Mouse (Mus musculus) thymus, postnatal 25 days (tissue): ENCODE data around the gene Prdx6.
"Not testable (repeated sequence)": the region's sequence is repeated elsewhere in the genome, so short reads cannot be mapped to it uniquely, and the experiment has no call there.

ENCODE experiments used
- DNase-seq: peaks from one replicate; pipeline ENCODE4 v3.0.0; 2022

Prdx6 gene

GRCm38 (mm10) chr1:161250031-161250603, 902 bp downstream of the Prdx6 start:
- DNase-seq = peak; percentile 18

GRCm38 (mm10) chr1:161249442-161249841, 1.6 kb downstream of the Prdx6 start:
- no peak for DNase-seq

- no peak for DNase-seq
These were observed 2.3 kb downstream of the Prdx6 start for GRCm38 (mm10) chr1:161248685-161249084.

- DNase-seq = no peak
These were observed 3.1 kb downstream of the Prdx6 start for GRCm38 (mm10) chr1:161247643-161248580.

- DNase-seq = no peak
These were observed 3.8 kb downstream of the Prdx6 start for GRCm38 (mm10) chr1:161247176-161247575.

- no peak for DNase-seq
These were observed 13.3 kb downstream of the Prdx6 start for GRCm38 (mm10) chr1:161237750-161238149.

GRCm38 (mm10) chr1:161237339-161237738, 13.7 kb downstream of the Prdx6 start:
- DNase-seq = no peak

GRCm38 (mm10) chr1:161233226-161233839, 17.7 kb downstream of the Prdx6 start:
- DNase-seq = no peak

GRCm38 (mm10) chr1:161232181-161232580, 18.8 kb downstream of the Prdx6 start:
- no peak for DNase-seq

- no peak for DNase-seq
These were observed 26.2 kb downstream of the Prdx6 start for GRCm38 (mm10) chr1:161224837-161225236.

- DNase-seq = no peak
These were observed 31.2 kb downstream of the Prdx6 start for GRCm38 (mm10) chr1:161219816-161220215.

GRCm38 (mm10) chr1:161214465-161214864, 36.6 kb downstream of the Prdx6 start:
- peak; percentile 47 for DNase-seq

GRCm38 (mm10) chr1:161199856-161200255, 51.2 kb downstream of the Prdx6 start:
- no peak for DNase-seq

GRCm38 (mm10) chr1:161196364-161196763, 54.7 kb downstream of the Prdx6 start:
- DNase-seq = not testable (repeated sequence)

GRCm38 (mm10) chr1:161195541-161196351, 55.3 kb downstream of the Prdx6 start:
- peak; percentile 58 for DNase-seq

- DNase-seq = no peak
These were observed 60.6 kb downstream of the Prdx6 start for GRCm38 (mm10) chr1:161190253-161190910.
